Mouse (Mus musculus): Measurements from ENCODE around the gene Wbp1. TPM values are rescaled to one million over a fixed set of nuclear protein-coding genes. Genes with fewer than 3 reads are reported as not detected.

Gene Wbp1
- polyA plus RNA-seq (2014; fragmentation: Illumina TruSeq; extraction: RNeasy Lipid Tissue Mini Kit (QIAGEN cat#74804); ENCODE audit: low read depth, low replicate concordance) = 77.2 TPM

DNA sequence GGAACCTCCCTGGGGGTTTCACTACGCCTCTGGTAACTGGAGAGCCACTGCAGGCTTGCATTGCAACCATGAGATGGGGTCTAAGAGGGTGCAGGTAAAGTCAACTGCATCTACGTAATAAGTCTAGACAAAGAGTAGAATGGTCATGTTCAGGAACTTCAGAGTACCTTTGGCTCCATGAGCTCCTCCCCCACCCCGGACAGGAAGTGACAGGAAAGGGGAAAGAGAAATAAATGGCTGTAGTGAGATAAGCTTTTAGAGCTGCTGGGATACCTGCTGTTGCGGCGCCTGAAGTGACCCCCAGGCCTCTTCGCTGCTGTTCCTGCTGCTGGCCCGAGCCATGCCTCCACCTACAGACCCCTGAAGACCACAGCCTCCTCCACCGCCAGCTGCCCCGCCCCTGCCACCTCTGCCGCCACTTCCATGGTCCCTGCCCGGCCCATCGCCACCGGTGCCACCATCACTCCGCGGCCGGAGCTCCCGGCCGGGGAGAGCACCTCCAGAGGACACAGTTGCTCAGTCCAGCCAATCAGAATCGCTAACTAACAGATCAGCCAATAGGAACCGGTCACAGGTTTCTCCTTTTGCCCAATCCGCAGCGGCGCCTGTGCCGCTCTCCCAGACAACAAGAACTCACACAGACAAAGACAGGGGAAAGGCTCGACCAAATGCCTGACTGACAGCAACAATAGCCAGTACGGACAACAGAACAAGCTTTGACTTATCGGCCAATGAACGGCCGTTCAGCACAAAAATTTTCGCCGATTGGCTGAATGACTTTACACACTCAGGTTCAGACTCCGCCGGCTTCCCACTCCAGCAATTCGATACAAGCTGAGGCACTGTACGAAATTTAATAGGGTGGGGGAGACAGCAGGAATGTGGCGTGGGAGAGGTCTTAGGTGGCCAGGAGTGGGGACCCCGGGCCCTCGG, at the start of gene Wbp1:
Wbp1 (minus strand) TSS at position 630 of the 933 bp plus-strand sequence.

DNA sequence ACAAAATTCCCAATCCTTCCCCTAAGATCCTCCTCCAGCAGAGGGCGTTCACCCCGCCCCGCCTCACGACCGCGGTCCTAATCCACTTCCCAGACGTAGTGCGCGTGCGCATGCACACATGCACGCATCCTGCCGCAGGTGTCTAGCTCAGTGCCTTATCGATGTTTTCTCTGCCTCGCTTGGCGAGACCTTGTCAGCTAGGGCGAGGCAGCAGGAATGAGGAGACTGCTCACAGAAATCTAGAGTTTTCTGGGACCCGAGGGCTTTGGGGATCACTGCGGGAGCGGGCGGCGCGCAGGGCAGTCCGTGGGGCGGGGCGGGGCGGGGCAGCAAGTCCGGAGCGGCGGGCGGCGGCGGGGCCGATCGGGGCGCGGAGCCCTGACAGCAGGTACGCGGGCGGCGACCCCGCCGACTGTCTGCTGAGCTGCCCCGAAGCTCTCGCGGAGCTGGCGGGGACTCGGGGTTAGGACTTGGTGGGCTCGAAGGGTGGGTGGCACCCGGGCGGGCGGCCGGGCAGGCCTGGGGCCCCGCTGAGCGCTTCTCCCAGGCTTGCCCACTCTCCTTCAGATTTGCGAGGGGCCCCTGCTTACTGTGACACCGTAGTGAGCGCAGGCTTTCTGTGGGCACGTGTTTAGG, 44.4 kb upstream of the Wbp1 start, which contains the start of gene Dctn1:
Dctn1 (plus strand) TSS at position 314 of the 636 bp plus-strand sequence.

DNA sequence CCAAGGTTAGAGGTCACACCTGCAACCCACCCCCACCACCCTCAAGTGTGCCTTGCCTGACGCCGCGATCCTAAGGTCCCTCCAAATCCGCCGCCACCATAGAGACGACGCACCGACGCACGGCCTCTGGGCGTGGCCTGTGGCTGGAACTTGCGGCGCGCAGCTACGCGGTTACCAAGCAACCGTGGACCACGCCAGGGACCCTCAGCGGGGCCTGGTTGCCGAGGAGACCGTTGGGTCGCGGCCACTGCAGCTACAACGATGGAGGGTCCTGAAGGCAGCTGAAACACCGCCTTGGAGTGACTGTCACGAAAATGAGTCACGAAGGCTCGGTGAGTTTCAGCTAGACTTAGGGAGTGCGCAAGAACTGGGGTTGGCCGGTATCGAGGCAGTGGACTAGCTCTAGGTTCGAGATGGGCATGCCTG, 34.9 kb upstream of the Wbp1 start, which contains the start of the genes Wdr54 and 1700003E16Rik:
Wdr54 (minus strand) TSS at position 139 of the 426 bp plus-strand sequence.
1700003E16Rik (plus strand) TSS at position 146 of the 426 bp plus-strand sequence.

DNA sequence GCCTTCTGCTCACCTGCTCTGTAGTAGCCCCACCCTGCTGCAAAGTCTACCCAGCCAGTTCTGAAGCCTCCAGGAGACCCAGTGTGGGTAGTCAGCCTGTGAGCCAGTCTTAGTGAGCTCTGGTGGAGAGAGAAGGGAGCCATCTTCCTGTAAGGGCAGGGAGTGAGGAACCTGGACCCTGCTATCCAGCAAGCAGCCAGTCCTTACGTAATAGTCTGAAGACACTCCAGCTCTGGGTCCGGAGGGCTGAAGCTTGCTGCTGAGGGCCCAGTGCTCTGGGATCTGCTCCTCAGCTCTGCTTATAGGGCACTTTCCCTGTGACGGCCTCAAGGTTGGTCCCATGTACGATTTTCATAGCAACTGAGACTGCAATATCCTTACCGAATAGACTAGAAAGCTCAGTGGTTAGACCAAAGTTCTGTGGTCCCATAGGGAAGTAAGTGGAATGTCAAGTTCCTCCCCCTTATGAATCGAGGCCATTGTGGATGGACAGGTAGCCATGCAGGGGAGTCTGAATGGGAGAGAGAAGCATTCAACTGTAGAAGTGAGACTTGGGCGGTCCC, 13.7 kb upstream of the Wbp1 start, which contains the start of gene Rtkn:
Rtkn (plus strand) TSS at position 513 of the 563 bp plus-strand sequence.

DNA sequence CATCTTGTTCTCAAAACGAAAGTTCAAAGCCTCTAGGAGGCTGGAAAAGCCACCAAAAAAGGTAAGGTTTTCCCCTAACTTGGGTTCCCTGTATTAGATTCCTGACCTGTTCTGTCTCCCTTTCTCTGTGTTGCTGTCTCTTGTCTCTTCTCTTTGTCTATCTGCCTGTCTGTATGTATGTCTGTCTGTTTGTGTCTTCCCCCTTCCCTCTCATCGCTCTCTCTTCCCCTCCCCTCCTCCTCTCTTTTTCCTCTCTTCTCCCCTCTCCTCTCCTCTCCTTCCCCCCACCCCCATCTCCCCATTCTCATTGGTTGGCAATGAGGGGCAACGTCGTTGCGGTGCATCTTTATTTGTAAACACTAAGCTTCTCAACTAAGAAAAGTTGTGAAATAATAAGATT, 4.0 kb upstream of the Wbp1 start, which contains the start of gene Ino80b:
Ino80b (minus strand) TSS at position 101 of the 400 bp plus-strand sequence.

DNA sequence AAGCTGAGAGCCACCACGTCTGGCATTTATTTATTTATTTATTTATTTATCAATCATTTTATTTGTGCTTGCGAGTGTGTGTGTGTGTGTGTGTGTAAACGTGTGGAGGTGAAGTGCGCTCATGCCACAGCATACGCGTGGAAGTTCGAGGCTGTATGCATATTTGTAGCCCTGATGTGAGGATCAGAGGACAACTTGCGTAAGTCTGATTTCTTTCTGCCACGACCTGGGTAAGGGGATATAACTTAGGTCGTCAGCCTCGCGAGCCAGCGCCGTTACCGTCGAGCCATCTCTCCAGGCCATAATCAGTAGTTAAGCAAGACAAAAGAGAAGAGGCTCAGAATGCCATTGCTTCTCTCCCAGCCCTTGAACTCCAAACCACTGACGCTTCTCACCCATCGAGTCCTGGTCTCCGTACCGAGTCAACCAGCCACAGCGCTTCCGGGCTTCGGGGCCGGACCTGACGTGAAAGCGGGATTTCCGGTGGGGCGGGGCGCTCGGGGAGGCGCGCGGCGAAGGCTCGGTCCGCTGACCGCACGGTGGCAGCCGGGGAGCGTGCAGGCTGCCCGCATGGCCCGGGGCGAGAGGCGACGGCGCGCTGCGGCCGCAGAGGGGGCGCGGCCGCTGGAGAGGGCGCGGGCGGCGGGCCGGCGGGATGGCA, 6.2 kb downstream of the Wbp1 start, which contains the start of gene Mogs:
Mogs (plus strand) TSS at position 486 of the 661 bp plus-strand sequence.

DNA sequence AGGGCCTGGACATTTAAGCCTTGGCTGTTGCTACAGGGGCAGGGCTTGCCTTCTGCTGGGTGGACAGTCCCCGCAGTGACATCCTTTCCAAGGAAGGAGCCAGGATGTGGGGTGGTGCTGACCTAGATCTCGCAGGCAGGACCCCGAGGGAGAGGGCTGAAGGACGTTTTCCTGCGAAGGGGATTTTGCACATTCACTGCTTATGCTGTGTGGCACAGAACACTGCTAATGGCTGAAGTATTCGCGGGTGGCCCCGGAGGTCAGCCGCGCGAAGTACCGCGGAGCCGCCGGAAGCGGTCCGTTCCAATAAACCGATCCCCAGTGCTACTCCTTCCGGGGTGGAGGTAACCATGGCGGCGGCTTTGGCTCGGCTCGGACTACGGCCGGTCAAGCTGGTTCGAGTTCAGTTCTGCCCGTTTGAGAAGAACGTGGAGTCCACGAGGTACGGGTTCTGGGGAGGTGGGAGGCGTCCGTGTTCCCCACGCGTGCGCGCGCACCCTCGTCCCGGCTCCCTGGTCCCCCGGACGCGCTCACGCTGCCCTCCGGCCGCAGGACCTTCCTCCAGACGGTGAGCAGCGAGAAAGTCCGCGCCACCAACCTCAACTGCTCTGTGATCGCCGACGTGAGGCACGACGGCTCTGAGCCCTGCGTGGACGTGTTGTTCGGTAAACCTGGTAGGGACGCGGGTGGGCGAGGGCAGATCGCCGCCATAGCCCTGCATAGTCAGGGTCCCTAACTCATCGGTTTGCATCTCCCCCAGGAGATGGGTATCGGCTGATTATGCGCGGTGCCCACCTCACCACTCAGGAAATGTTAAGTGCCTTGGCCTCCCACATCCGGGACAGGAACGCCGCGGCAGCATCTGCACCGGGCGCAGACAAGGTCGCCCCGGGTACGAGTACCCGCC, 12.3 kb downstream of the Wbp1 start, which contains the start of gene Mrpl53:
Mrpl53 (plus strand) TSS at position 279 of the 907 bp plus-strand sequence.

DNA sequence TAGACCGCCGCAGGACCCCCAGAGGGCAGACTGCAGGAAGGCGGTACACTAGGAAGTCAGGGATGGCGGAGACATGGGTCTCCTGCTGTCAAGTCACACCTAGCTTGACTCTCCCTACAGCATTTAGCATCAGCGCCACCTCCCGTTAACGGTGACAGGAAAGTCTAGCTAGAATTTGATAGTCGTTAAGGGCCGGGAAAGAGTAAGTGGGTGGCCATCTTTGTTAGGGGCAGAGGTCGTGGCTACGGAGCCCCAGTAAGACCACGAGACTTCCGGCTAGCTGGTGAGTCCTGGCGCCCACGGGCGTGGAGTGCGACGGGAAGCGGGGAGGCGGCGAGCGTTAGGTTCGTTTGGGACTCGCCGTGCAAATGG, 20.1 kb downstream of the Wbp1 start, which contains the start of the genes Ccdc142 and Gm42688:
Ccdc142 (plus strand) TSS at position 286 of the 372 bp plus-strand sequence.
Gm42688 (plus strand) TSS at position 302 of the 372 bp plus-strand sequence.

DNA sequence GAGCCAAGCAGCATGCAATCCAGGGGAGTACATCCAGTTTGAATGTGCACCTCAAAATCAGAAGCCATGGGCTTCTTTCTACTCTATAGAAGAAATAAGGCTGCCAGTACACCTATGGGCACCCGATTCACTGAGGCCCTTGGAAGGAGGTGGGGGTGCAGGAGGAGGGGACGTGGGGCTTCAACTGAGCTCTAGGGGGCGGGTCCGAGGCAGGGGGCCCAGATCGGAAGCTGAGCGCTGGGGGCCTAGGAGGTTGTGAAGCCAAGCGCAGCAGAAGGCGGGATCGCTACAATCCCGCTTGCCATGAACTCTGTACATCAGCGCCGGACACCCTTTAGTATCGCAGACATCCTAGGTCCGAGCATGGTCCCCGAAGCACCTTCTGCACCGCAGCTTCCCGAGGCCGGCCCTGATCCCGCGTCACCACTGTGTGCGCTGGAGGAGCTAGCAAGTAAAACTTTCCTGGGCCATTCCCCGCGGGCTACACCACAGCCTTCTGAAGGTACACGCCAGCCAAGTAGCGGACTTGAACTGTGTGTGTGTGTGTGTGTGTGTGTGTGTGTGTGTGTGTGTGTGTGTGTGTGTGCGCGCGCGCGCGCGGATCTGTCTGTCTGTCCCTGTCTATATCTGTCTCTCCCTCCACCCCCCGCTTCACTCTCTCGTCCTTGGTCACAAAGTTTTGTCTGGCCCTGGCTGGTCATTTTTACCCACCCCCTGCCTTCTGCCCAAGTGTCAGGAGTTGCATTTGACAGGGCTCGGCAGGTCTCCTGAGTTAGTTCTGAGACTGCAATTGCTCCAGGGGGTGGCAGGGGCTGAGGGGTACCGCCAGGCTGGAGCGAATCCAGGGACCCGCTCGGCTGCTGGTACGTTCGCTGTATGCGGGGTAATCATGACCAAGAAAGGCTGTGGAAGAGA, 35.0 kb downstream of the Wbp1 start, which contains the start of gene Lbx2:
Lbx2 (plus strand) TSS at position 247 of the 915 bp plus-strand sequence.

DNA sequence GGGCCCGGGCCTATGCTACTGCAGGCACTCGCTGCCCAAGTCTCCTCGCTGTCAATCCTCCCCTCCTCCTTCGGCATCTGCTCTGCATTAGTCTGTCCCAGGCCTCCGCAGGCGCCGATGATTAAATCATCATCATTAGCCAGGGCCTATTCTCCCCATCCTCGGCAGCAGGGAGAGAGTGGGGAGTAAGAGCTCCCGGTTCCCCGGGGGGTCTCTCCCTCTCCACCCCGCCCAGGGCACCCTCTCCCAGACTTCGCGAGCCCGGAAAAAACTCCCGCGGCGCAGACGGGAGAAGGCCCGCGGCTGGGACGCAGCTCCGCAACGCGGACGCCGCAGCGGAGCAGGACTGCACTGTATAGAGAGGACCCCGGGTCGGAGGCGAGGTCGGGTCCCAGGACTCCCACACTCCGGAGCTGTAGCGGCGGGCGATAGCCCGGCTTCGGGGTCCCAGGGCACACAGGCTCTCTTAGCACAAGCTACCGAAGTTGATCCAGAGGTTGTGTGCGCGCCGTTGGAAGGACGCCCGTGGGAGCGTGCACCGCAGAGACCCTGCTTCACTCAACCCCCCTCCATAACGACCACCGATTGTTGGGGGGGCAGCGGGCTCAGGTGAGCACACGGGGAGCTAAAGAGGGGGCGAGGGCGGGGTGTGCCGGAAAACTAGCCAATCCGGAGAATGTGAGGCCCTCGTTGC, 43.6 kb downstream of the Wbp1 start, which contains the start of gene Pcgf1:
Pcgf1 (plus strand) TSS at position 240 of the 694 bp plus-strand sequence.

DNA sequence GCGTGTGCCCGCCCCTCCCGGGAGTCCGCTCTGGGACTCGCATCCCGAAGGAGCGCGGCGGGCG, 51.3 kb downstream of the Wbp1 start, which contains the start of gene Tlx2:
Tlx2 (minus strand) TSS at position 47 of the 64 bp plus-strand sequence.

Other genes starting within 250 kb of the Wbp1 start
- 0.34 TPM for gene Sema4f, start 181.8 kb downstream of the Wbp1 start, polyA plus RNA-seq (2014; fragmentation: Illumina TruSeq; extraction: RNeasy Lipid Tissue Mini Kit (QIAGEN cat#74804); ENCODE audit: low read depth, low replicate concordance)
- not detected for gene M1ap, start 174.7 kb downstream of the Wbp1 start, polyA plus RNA-seq (2014; fragmentation: Illumina TruSeq; extraction: RNeasy Lipid Tissue Mini Kit (QIAGEN cat#74804); ENCODE audit: low read depth, low replicate concordance)
- gene Dok1, start 88.1 kb downstream of the Wbp1 start, polyA plus RNA-seq (2014; fragmentation: Illumina TruSeq; extraction: RNeasy Lipid Tissue Mini Kit (QIAGEN cat#74804); ENCODE audit: low read depth, low replicate concordance) = 3.5 TPM
- gene Loxl3, start 87.4 kb downstream of the Wbp1 start, polyA plus RNA-seq (2014; fragmentation: Illumina TruSeq; extraction: RNeasy Lipid Tissue Mini Kit (QIAGEN cat#74804); ENCODE audit: low read depth, low replicate concordance) = 4.9 TPM
- 107 TPM for gene Aup1, start 67.0 kb downstream of the Wbp1 start, polyA plus RNA-seq (2014; fragmentation: Illumina TruSeq; extraction: RNeasy Lipid Tissue Mini Kit (QIAGEN cat#74804); ENCODE audit: low read depth, low replicate concordance)
- 41.4 TPM for gene Htra2, start 66.3 kb downstream of the Wbp1 start, polyA plus RNA-seq (2014; fragmentation: Illumina TruSeq; extraction: RNeasy Lipid Tissue Mini Kit (QIAGEN cat#74804); ENCODE audit: low read depth, low replicate concordance)
- 1.3 TPM for gene Dqx1, start 63.7 kb downstream of the Wbp1 start, polyA plus RNA-seq (2014; fragmentation: Illumina TruSeq; extraction: RNeasy Lipid Tissue Mini Kit (QIAGEN cat#74804); ENCODE audit: low read depth, low replicate concordance)
- not detected for gene Tlx2, start 51.3 kb downstream of the Wbp1 start, polyA plus RNA-seq (2014; fragmentation: Illumina TruSeq; extraction: RNeasy Lipid Tissue Mini Kit (QIAGEN cat#74804); ENCODE audit: low read depth, low replicate concordance)
- 10.6 TPM for gene Pcgf1, start 43.7 kb downstream of the Wbp1 start, polyA plus RNA-seq (2014; fragmentation: Illumina TruSeq; extraction: RNeasy Lipid Tissue Mini Kit (QIAGEN cat#74804); ENCODE audit: low read depth, low replicate concordance)
- 0.76 TPM for gene Lbx2, start 35.2 kb downstream of the Wbp1 start, polyA plus RNA-seq (2014; fragmentation: Illumina TruSeq; extraction: RNeasy Lipid Tissue Mini Kit (QIAGEN cat#74804); ENCODE audit: low read depth, low replicate concordance)
- gene Ccdc142, start 20.0 kb downstream of the Wbp1 start, polyA plus RNA-seq (2014; fragmentation: Illumina TruSeq; extraction: RNeasy Lipid Tissue Mini Kit (QIAGEN cat#74804); ENCODE audit: low read depth, low replicate concordance) = 0.73 TPM
- 1.6 TPM for gene Gm42688, start 19.9 kb downstream of the Wbp1 start, polyA plus RNA-seq (2014; fragmentation: Illumina TruSeq; extraction: RNeasy Lipid Tissue Mini Kit (QIAGEN cat#74804); ENCODE audit: low read depth, low replicate concordance)
- gene Mrpl53, start 12.5 kb downstream of the Wbp1 start, polyA plus RNA-seq (2014; fragmentation: Illumina TruSeq; extraction: RNeasy Lipid Tissue Mini Kit (QIAGEN cat#74804); ENCODE audit: low read depth, low replicate concordance) = 134 TPM
- 11.1 TPM for gene Mogs, start 6.1 kb downstream of the Wbp1 start, polyA plus RNA-seq (2014; fragmentation: Illumina TruSeq; extraction: RNeasy Lipid Tissue Mini Kit (QIAGEN cat#74804); ENCODE audit: low read depth, low replicate concordance)
- 9.5 TPM for gene Ino80b, start 3.9 kb upstream of the Wbp1 start, polyA plus RNA-seq (2014; fragmentation: Illumina TruSeq; extraction: RNeasy Lipid Tissue Mini Kit (QIAGEN cat#74804); ENCODE audit: low read depth, low replicate concordance)
- gene Rtkn, start 13.9 kb upstream of the Wbp1 start, polyA plus RNA-seq (2014; fragmentation: Illumina TruSeq; extraction: RNeasy Lipid Tissue Mini Kit (QIAGEN cat#74804); ENCODE audit: low read depth, low replicate concordance) = 10.5 TPM
- 1.9 TPM for gene Wdr54, start 34.8 kb upstream of the Wbp1 start, polyA plus RNA-seq (2014; fragmentation: Illumina TruSeq; extraction: RNeasy Lipid Tissue Mini Kit (QIAGEN cat#74804); ENCODE audit: low read depth, low replicate concordance)
- gene 1700003E16Rik, start 34.8 kb upstream of the Wbp1 start, polyA plus RNA-seq (2014; fragmentation: Illumina TruSeq; extraction: RNeasy Lipid Tissue Mini Kit (QIAGEN cat#74804); ENCODE audit: low read depth, low replicate concordance) = not detected
- 81.2 TPM for gene Dctn1, start 44.4 kb upstream of the Wbp1 start, polyA plus RNA-seq (2014; fragmentation: Illumina TruSeq; extraction: RNeasy Lipid Tissue Mini Kit (QIAGEN cat#74804); ENCODE audit: low read depth, low replicate concordance)
- gene Slc4a5, start 98.3 kb upstream of the Wbp1 start, polyA plus RNA-seq (2014; fragmentation: Illumina TruSeq; extraction: RNeasy Lipid Tissue Mini Kit (QIAGEN cat#74804); ENCODE audit: low read depth, low replicate concordance) = not detected
- 2.9 TPM for gene Mthfd2, start 204.3 kb upstream of the Wbp1 start, polyA plus RNA-seq (2014; fragmentation: Illumina TruSeq; extraction: RNeasy Lipid Tissue Mini Kit (QIAGEN cat#74804); ENCODE audit: low read depth, low replicate concordance)
- gene Mob1a, start 204.5 kb upstream of the Wbp1 start, polyA plus RNA-seq (2014; fragmentation: Illumina TruSeq; extraction: RNeasy Lipid Tissue Mini Kit (QIAGEN cat#74804); ENCODE audit: low read depth, low replicate concordance) = 25.4 TPM
- 291 TPM for gene Bola3, start 227.6 kb upstream of the Wbp1 start, polyA plus RNA-seq (2014; fragmentation: Illumina TruSeq; extraction: RNeasy Lipid Tissue Mini Kit (QIAGEN cat#74804); ENCODE audit: low read depth, low replicate concordance)

Measured in heart, adult 10 weeks (tissue).